Mouse (Mus musculus): ENCODE data around the gene Bsn. TPM values are rescaled to one million over a fixed set of nuclear protein-coding genes. Genes with fewer than 3 reads are reported as not detected.

The Bsn gene
- polyA plus RNA-seq (2012; rRNA removed), result 0.86 and 0.89 TPM in 2 replicates

GRCm38 (mm10) chr9:108189787-108190679 is at the start of gene Bsn:
Gene Bsn, minus strand, starts transcription at chr9:108190384.

GRCm38 (mm10) chr9:108094184-108094941 is 95.8 kb downstream of the Bsn start, which contains the start of gene Apeh:
Gene Apeh, minus strand, starts transcription at chr9:108094606.

DNA sequence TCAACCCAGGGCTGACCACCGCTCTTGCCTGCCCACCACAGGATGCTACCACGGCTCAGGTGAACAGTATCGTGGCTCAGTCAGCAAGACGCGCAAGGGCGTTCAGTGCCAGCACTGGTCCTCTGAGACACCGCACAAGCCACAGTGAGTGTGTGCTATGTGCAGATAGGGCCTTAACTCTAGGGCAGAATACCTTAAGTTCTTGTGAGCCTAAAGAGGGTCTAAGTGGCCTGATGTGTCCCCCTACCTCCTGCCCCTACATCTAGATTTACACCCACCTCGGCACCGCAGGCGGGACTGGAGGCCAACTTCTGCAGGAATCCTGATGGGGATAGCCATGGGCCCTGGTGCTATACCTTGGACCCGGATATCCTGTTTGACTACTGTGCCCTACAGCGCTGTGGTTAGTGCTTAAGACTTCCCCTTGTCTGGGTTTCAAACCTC is 107.2 kb downstream of the Bsn start, which contains the start of gene Rnf123:
Gene Rnf123 (minus strand): TSS at position 359 of the 444 bp plus-strand sequence.

GRCm38 (mm10) chr9:108080168-108080567 is 110.0 kb downstream of the Bsn start, which contains the start of gene Mst1:
Gene Mst1, plus strand, starts transcription at chr9:108080436.

GRCm38 (mm10) chr9:108052885-108053664 is 137.1 kb downstream of the Bsn start, which contains the start of gene Amigo3:
Gene Amigo3, plus strand, starts transcription at chr9:108053159.

DNA sequence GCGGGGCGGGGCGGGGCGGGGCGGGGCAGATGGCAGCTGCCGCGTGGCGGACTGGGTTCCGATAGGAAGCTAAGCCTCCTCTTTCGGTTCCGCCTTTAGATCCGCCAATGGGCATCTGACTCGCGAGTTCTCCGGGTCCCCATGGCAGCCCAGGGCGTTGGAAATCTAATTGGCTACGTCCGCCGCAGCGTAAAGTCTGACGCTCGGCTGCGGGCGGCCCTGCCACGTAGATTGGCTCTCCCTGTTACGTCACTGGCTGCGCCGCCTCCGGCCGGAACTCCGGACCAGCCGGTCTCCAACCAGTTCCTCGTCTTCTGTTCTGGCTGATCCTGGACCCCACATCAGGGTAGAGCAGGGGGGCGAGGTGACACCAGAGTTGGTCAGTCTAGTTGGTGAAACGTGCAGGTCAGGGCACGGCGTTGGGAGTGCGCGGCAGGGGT is 141.1 kb downstream of the Bsn start, which contains the start of gene Gmppb:
Gene Gmppb (plus strand): TSS at position 227 of the 440 bp plus-strand sequence.

Other genes with a start within 250 kb of the Bsn start
- gene Traip, start 240.2 kb downstream of the Bsn start, polyA plus RNA-seq (2012; rRNA removed), result 6.3 and 8.5 TPM in 2 replicates
- gene Uba7, start 214.9 kb downstream of the Bsn start, polyA plus RNA-seq (2012; rRNA removed), result 73.2 and 97.2 TPM in 2 replicates
- 0.65 and 0.71 TPM in 2 replicates for gene Gm20661, start 207.3 kb downstream of the Bsn start, polyA plus RNA-seq (2012; rRNA removed)
- 27.4 and 29.9 TPM in 2 replicates for gene Inka1, start 204.5 kb downstream of the Bsn start, polyA plus RNA-seq (2012; rRNA removed)
- 2.4 and 3.3 TPM in 2 replicates for gene Cdhr4, start 197.9 kb downstream of the Bsn start, polyA plus RNA-seq (2012; rRNA removed)
- gene Gm20662, start 194.0 kb downstream of the Bsn start, polyA plus RNA-seq (2012; rRNA removed), result 0.58 and 0.95 TPM in 2 replicates
- 27.1 and 30.8 TPM in 2 replicates for gene Ip6k1, start 187.9 kb downstream of the Bsn start, polyA plus RNA-seq (2012; rRNA removed)
- gene Gmppb, start 141.1 kb downstream of the Bsn start, polyA plus RNA-seq (2012; rRNA removed), result 8.2 and 9.5 TPM in 2 replicates
- gene Amigo3, start 137.2 kb downstream of the Bsn start, polyA plus RNA-seq (2012; rRNA removed), result 0.42 and 0.55 TPM in 2 replicates
- 17.8 and 19.6 TPM in 2 replicates for gene Mst1, start 109.9 kb downstream of the Bsn start, polyA plus RNA-seq (2012; rRNA removed)
- 105 and 129 TPM in 2 replicates for gene Rnf123, start 107.0 kb downstream of the Bsn start, polyA plus RNA-seq (2012; rRNA removed)
- gene Apeh, start 95.8 kb downstream of the Bsn start, polyA plus RNA-seq (2012; rRNA removed), result 116 and 139 TPM in 2 replicates
- gene Dag1, start 73.6 kb upstream of the Bsn start, polyA plus RNA-seq (2012; rRNA removed), result 4.5 and 5.6 TPM in 2 replicates
- 2.7 and 3.1 TPM in 2 replicates for gene Nicn1, start 100.0 kb upstream of the Bsn start, polyA plus RNA-seq (2012; rRNA removed)
- gene Amt, start 106.5 kb upstream of the Bsn start, polyA plus RNA-seq (2012; rRNA removed), result 6.6 and 7.8 TPM in 2 replicates
- 77.4 and 89.7 TPM in 2 replicates for gene Rhoa, start 115.7 kb upstream of the Bsn start, polyA plus RNA-seq (2012; rRNA removed)
- gene Tcta, start 115.8 kb upstream of the Bsn start, polyA plus RNA-seq (2012; rRNA removed), result 8.4 and 10.7 TPM in 2 replicates
- 3,245 and 3,712 TPM in 2 replicates for gene Gpx1, start 148.5 kb upstream of the Bsn start, polyA plus RNA-seq (2012; rRNA removed)
- 36.5 and 40.0 TPM in 2 replicates for gene Usp4, start 157.5 kb upstream of the Bsn start, polyA plus RNA-seq (2012; rRNA removed)
- 0.36 and 0.61 TPM in 2 replicates for gene 1700102P08Rik, start 202.4 kb upstream of the Bsn start, polyA plus RNA-seq (2012; rRNA removed)
- 0.17 TPM in 2 replicates for gene Ccdc36, start 238.1 kb upstream of the Bsn start, polyA plus RNA-seq (2012; rRNA removed)
- not detected in 2 replicates for gene BC048562, start 246.1 kb upstream of the Bsn start, polyA plus RNA-seq (2012; rRNA removed)